Mouse (Mus musculus): ENCODE measurements around the gene Abca13. TPM values are rescaled to one million over a fixed set of nuclear protein-coding genes. Genes with fewer than 3 reads are reported as not detected.
"Not testable (repeated sequence)": the region's sequence is repeated elsewhere in the genome, so short reads cannot be mapped to it uniquely, and the experiment has no call there.

Abca13 gene
- polyA plus RNA-seq, 1 experiment from 2014 or later: not detected

DNA sequence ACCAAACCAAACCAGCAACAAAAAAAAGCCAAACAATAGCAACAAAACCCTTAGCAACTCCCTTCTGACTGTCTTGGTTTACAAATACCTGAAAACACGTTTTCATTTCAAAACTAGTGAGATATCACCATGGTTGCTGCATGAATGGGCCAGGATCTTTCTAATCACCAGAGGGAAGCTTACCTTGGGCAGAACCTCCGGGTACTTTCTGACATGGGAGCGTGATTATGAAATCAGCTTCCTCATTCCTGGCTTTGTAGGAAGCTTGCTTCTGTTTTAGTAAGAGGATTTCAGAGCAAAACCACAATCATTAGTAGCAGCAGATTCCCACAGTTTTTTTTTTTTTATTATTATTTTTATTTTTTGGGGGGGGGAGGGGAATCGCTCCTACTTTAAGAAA lies 34.7 kb downstream of the Abca13 start:
- no peak overlapping the region for H3K4me3 ChIP-seq (ENCODE audit: low read depth, low read length)
- no peak overlapping the region for H3K4me2 ChIP-seq (replicated peaks; ENCODE audit: low read depth, low read length)
- DNase-seq (ENCODE audit: low spot score): no peak
- no peaks in the 10 kb centered on the region for H3K9me3 ChIP-seq (ENCODE audit: control insufficient read depth, low read length)
- no peaks in the 10 kb centered on the region for H3K4me1 ChIP-seq (replicated peaks; ENCODE audit: control insufficient read depth, insufficient read depth, low read length)
- WGBS: 78% methylated on average over 4 of the region's 4 CpGs
- no peaks in the 10 kb centered on the region for H3K36me3 ChIP-seq (ENCODE audit: control insufficient read depth, insufficient read depth, low read length)
- no peak overlapping the region for H3K9ac ChIP-seq (ENCODE audit: low read depth, low read length)
- no peaks in the 10 kb centered on the region for H3K27me3 ChIP-seq (ENCODE audit: control insufficient read depth, insufficient read depth, low read length)
- no peak overlapping the region for H3K27ac ChIP-seq (ENCODE audit: low read depth, low read length)
- no peak for ATAC-seq (ENCODE audit: low FRiP score)

DNA sequence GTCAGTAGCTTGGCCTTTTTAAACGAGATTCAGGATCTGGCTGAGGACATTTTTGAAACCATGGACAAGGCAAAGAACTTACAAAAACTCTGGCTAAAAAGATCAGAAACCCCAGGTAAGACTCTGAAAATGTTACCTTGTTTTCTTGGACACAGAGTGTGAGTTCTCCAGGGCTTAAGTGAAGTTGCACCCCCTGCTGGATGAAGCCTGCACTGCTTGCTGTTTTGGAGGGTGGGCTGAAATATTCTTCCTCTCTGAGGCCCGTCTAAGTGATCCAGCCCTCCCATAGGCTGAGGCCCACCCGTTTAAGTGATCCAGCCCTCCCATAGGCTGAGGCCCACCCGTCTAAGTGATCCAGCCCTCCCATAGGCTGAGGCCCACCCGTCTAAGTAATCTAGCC lies 57.9 kb downstream of the Abca13 start:
- not testable (repeated sequence) for H3K27me3 ChIP-seq (ENCODE audit: control insufficient read depth, insufficient read depth, low read length); H3K36me3 ChIP-seq (ENCODE audit: control insufficient read depth, insufficient read depth, low read length); H3K27ac ChIP-seq (ENCODE audit: low read depth, low read length); ATAC-seq (ENCODE audit: low FRiP score); H3K4me1 ChIP-seq (replicated peaks; ENCODE audit: control insufficient read depth, insufficient read depth, low read length); H3K4me3 ChIP-seq (ENCODE audit: low read depth, low read length); H3K4me2 ChIP-seq (replicated peaks; ENCODE audit: low read depth, low read length); H3K9ac ChIP-seq (ENCODE audit: low read depth, low read length); H3K9me3 ChIP-seq (ENCODE audit: control insufficient read depth, low read length)
- peak; percentile 8 for DNase-seq (ENCODE audit: low spot score)
- WGBS: 90% methylated on average over 5 of the region's 5 CpGs

DNA sequence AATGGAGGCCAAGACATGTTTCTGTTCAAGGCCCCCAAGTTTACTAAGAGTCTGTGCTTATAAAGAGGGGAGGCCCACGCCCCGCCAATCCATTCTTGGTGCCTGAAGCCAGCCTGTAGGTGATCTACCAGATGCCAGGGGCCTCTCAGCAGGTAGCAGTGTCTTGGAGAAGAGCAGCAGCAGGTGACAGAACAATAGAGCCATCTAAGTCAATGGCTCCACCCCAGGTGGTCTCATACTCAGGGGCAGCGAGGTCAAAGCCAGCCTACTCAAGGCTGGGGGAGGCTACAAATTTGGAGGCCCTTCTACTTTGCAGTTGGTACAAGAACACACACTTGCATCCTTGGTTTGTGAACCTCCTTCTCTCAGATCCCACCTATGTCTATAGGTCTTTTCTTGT lies 71.3 kb downstream of the Abca13 start:
- not testable (repeated sequence) for H3K4me3 ChIP-seq (ENCODE audit: low read depth, low read length); H3K27ac ChIP-seq (ENCODE audit: low read depth, low read length); H3K9me3 ChIP-seq (ENCODE audit: control insufficient read depth, low read length); H3K4me1 ChIP-seq (replicated peaks; ENCODE audit: control insufficient read depth, insufficient read depth, low read length); H3K36me3 ChIP-seq (ENCODE audit: control insufficient read depth, insufficient read depth, low read length); H3K9ac ChIP-seq (ENCODE audit: low read depth, low read length); H3K4me2 ChIP-seq (replicated peaks; ENCODE audit: low read depth, low read length); ATAC-seq (ENCODE audit: low FRiP score); DNase-seq (ENCODE audit: low spot score); H3K27me3 ChIP-seq (ENCODE audit: control insufficient read depth, insufficient read depth, low read length)
- 52% methylated on average over 3 of the region's 3 CpGs for WGBS

DNA sequence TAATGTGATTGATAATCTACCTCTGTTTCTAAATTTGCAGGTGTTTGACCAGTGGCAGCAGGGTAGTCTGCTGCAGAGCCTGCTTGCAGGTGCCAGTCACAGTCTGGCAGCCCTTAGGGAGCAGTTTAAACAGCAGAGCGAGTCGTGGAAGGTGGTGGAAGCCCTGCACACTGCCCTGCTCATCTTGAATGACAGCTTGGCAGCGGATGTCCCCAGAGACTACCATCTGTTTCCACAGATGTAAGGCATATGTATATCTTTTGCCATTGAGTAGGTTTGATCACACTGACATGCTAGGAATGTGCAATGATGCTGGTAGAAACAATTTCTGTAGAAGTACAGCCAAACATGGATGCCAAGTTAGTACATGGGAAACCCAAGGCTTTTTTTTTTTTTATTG lies 77.3 kb downstream of the Abca13 start:
- no peaks in the 10 kb centered on the region for H3K36me3 ChIP-seq (ENCODE audit: control insufficient read depth, insufficient read depth, low read length)
- ATAC-seq (ENCODE audit: low FRiP score): no peak
- WGBS: 72% methylated on average over 3 of the region's 3 CpGs
- no peaks in the 10 kb centered on the region for H3K9me3 ChIP-seq (ENCODE audit: control insufficient read depth, low read length)
- no peaks in the 10 kb centered on the region for H3K27me3 ChIP-seq (ENCODE audit: control insufficient read depth, insufficient read depth, low read length)
- H3K4me2 ChIP-seq (replicated peaks; ENCODE audit: low read depth, low read length): no peak overlapping the region
- no peaks in the 10 kb centered on the region for H3K4me1 ChIP-seq (replicated peaks; ENCODE audit: control insufficient read depth, insufficient read depth, low read length)
- no peak for DNase-seq (ENCODE audit: low spot score)
- no peak overlapping the region for H3K27ac ChIP-seq (ENCODE audit: low read depth, low read length)
- no peak overlapping the region for H3K4me3 ChIP-seq (ENCODE audit: low read depth, low read length)
- no peak overlapping the region for H3K9ac ChIP-seq (ENCODE audit: low read depth, low read length)

DNA sequence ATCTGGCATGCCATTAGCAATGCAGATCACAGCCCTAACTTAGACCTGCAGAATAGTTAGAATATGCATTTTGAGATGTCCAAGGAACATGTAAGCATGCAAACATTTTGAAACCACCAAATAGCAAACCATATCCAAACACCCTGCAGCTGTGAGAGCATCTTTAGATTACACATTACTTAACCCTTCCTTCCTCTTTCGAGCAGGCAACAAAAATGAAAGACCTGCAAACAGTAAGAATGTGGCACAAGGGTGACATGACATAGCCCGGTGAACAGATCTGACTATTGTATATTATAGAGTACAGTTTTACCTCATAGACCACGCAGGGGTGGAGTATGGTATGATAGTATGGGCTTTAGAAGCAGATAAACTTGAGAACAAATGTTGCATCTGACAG lies 93.5 kb downstream of the Abca13 start:
- WGBS: 85% methylated on average over 3 of the region's 3 CpGs

DNA sequence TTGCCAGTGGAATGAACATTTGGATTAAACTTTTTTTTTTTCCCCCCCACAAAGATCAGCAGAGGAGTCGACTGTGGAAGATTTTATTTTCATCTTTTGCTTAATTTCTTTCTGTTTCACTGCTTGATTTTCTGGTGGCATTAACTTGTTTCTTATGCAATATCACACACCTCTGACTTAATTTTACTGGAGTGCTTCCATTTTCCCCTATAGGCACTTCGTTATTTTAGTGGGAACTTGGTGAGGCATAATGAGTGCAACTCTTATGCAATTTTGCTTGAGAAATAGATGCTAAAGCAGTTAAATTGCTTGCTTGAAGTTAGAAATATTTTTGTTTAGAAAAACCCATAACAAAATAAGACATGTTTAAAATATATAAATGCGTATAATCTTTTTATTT lies 94.0 kb downstream of the Abca13 start:
- 88% methylated on average over 3 of the region's 3 CpGs for WGBS
- no peak for ATAC-seq (ENCODE audit: low FRiP score)

More for the DNA sequence above, 93.5 kb downstream of the Abca13 start:
- no peak overlapping the region for H3K27ac ChIP-seq (ENCODE audit: low read depth, low read length)
- no peak overlapping the region for H3K4me3 ChIP-seq (ENCODE audit: low read depth, low read length)
- H3K36me3 ChIP-seq (ENCODE audit: control insufficient read depth, insufficient read depth, low read length): no peaks in the 10 kb centered on the region
- DNase-seq (ENCODE audit: low spot score): no peak
- no peaks in the 10 kb centered on the region for H3K4me1 ChIP-seq (replicated peaks; ENCODE audit: control insufficient read depth, insufficient read depth, low read length)
- no peak for ATAC-seq (ENCODE audit: low FRiP score)
- no peak overlapping the region for H3K9ac ChIP-seq (ENCODE audit: low read depth, low read length)
- no peaks in the 10 kb centered on the region for H3K9me3 ChIP-seq (ENCODE audit: control insufficient read depth, low read length)
- no peaks in the 10 kb centered on the region for H3K27me3 ChIP-seq (ENCODE audit: control insufficient read depth, insufficient read depth, low read length)
- H3K4me2 ChIP-seq (replicated peaks; ENCODE audit: low read depth, low read length): no peak overlapping the region

DNA sequence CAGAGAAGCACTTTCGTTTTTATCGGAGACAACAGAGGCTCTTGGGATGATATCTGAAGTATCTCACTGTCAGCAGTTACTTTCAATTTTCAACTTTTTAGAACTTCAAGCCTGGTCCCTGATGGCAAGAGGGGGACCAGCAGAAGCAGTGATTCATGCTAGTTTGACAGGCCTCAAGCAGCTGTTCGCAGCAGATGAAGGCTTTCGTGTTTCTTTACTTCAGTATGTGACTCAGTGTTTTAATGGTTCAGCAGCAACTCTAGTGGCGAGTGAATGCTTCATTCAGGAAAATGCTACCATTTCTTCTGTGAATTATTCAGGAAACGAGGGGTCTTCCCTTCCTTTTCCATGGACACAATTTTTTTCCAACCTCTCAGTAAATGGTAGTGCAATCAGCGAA lies 99.4 kb downstream of the Abca13 start:
- no peaks in the 10 kb centered on the region for H3K36me3 ChIP-seq (ENCODE audit: control insufficient read depth, insufficient read depth, low read length)
- no peak for ATAC-seq (ENCODE audit: low FRiP score)
- no peak overlapping the region for H3K9ac ChIP-seq (ENCODE audit: low read depth, low read length)
- H3K27me3 ChIP-seq (ENCODE audit: control insufficient read depth, insufficient read depth, low read length): no peaks in the 10 kb centered on the region
- no peak for DNase-seq (ENCODE audit: low spot score)
- WGBS: 88% methylated on average over 7 of the region's 7 CpGs
- H3K4me2 ChIP-seq (replicated peaks; ENCODE audit: low read depth, low read length): no peak overlapping the region
- H3K27ac ChIP-seq (ENCODE audit: low read depth, low read length): no peak overlapping the region
- no peaks in the 10 kb centered on the region for H3K4me1 ChIP-seq (replicated peaks; ENCODE audit: control insufficient read depth, insufficient read depth, low read length)
- H3K4me3 ChIP-seq (ENCODE audit: low read depth, low read length): no peak overlapping the region
- no peaks in the 10 kb centered on the region for H3K9me3 ChIP-seq (ENCODE audit: control insufficient read depth, low read length)

More for the DNA sequence above, 94.0 kb downstream of the Abca13 start:
- Histone ChIP-seq H3K4me3 (ENCODE audit: low read depth, low read length) (no peak overlapping the region), H3K9ac (ENCODE audit: low read depth, low read length) (no peak overlapping the region), H3K27me3 (ENCODE audit: control insufficient read depth, insufficient read depth, low read length) (no peaks in the 10 kb centered on the region), H3K9me3 (ENCODE audit: control insufficient read depth, low read length) (no peaks in the 10 kb centered on the region), H3K4me2 (replicated peaks; ENCODE audit: low read depth, low read length) (no peak overlapping the region), H3K27ac (ENCODE audit: low read depth, low read length) (no peak overlapping the region), H3K36me3 (ENCODE audit: control insufficient read depth, insufficient read depth, low read length) (no peaks in the 10 kb centered on the region), H3K4me1 (replicated peaks; ENCODE audit: control insufficient read depth, insufficient read depth, low read length) (no peaks in the 10 kb centered on the region)
- DNase-seq (ENCODE audit: low spot score): no peak

DNA sequence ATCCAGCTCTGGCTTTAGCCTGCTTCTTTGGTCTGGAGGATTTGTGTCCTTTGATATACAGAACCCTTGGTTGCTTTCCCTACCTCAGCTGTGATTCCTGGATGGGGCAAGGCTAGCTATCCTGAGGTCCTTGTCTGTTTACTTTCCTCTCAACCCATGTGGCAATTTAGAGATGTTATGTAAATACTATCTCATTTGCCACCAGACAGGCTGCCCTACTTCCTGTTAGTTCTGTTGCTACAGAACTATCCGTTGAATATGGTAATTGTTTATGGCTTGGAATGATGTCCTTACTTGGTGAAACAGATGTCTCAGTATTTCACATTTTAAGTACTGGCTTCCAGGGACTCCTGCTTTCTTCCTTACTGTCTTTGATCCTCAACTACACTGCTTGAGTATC lies 107.9 kb downstream of the Abca13 start:
- no peaks in the 10 kb centered on the region for H3K36me3 ChIP-seq (ENCODE audit: control insufficient read depth, insufficient read depth, low read length)
- no peak for ATAC-seq (ENCODE audit: low FRiP score)
- H3K4me1 ChIP-seq (replicated peaks; ENCODE audit: control insufficient read depth, insufficient read depth, low read length): no peaks in the 10 kb centered on the region
- H3K9ac ChIP-seq (ENCODE audit: low read depth, low read length): no peak overlapping the region
- H3K9me3 ChIP-seq (ENCODE audit: control insufficient read depth, low read length): no peaks in the 10 kb centered on the region
- no peak overlapping the region for H3K4me3 ChIP-seq (ENCODE audit: low read depth, low read length)
- no peaks in the 10 kb centered on the region for H3K27me3 ChIP-seq (ENCODE audit: control insufficient read depth, insufficient read depth, low read length)
- H3K27ac ChIP-seq (ENCODE audit: low read depth, low read length): no peak overlapping the region
- no peak for DNase-seq (ENCODE audit: low spot score)
- 74% methylated on average over 1 of the region's 1 CpGs for WGBS
- no peak overlapping the region for H3K4me2 ChIP-seq (replicated peaks; ENCODE audit: low read depth, low read length)

DNA sequence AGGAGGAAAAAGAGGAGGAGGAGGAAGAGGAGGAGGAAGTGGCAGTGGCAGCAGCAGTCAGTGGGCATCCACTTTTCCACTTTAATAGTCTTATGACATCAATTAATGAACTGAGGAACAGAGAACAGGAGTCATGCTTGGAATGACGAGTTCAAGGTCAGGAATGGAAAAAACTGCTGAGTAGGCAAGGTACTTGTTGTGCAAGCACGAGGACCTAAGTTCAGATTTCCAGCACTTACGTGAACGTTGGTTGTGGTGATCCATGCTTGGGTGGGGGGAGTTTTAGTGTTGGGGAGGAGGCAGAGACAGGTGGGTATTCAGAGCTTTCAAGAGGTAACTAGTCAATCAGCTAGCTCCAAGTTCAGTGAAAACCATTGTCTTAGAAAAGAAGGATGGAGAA lies 113.7 kb downstream of the Abca13 start:
- DNase-seq (ENCODE audit: low spot score) (no peak), ATAC-seq (ENCODE audit: low FRiP score) (no peak)
- Histone ChIP-seq H3K27me3 (ENCODE audit: control insufficient read depth, insufficient read depth, low read length) (no peaks in the 10 kb centered on the region), H3K4me3 (ENCODE audit: low read depth, low read length) (no peak overlapping the region), H3K9ac (ENCODE audit: low read depth, low read length) (no peak overlapping the region), H3K4me2 (replicated peaks; ENCODE audit: low read depth, low read length) (no peak overlapping the region), H3K36me3 (ENCODE audit: control insufficient read depth, insufficient read depth, low read length) (no peaks in the 10 kb centered on the region), H3K4me1 (replicated peaks; ENCODE audit: control insufficient read depth, insufficient read depth, low read length) (no peaks in the 10 kb centered on the region), H3K27ac (ENCODE audit: low read depth, low read length) (no peak overlapping the region), H3K9me3 (ENCODE audit: control insufficient read depth, low read length) (no peaks in the 10 kb centered on the region)
- 90% methylated on average over 4 of the region's 4 CpGs for WGBS
